Mouse (Mus musculus): ENCODE results near the gene Sox5. TPM values are rescaled to one million over a fixed set of nuclear protein-coding genes. Genes with fewer than 3 reads are reported as not detected.

Sox5 gene
- total RNA-seq, 2 experiments from 2014 or later = 0.51 to 3.1 TPM

GRCm38 (mm10) chr6:144670433-144671167, 111.2 kb downstream of the Sox5 start:
- ATAC-seq (replicated peaks; ENCODE audit: low FRiP score, poor library complexity, severe bottlenecking) = no peak

DNA sequence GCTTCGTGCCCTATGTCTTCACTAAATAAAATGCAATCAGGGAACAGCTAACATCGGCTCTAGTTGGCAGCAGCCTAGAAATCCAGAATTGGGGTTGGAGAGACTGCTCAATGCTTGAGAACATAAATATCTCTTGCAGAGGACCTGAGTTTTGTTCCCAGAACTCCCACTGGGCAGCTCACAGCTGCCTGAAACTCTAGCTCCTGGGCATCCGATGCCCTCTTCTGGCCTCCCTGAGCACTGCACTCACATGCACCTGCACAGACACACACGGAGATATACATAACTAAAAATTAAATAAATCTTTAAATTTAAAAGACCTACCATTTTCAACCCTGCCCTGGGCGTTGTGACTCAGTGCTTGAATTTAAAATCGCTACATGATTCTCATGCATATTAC, 115.2 kb downstream of the Sox5 start:
- no peak for ATAC-seq (replicated peaks; ENCODE audit: low FRiP score, poor library complexity, severe bottlenecking)

- no peak for ATAC-seq (replicated peaks; ENCODE audit: low FRiP score, poor library complexity, severe bottlenecking)
Observed at GRCm38 (mm10) chr6:144664765-144665164, 117.0 kb downstream of the Sox5 start.

DNA sequence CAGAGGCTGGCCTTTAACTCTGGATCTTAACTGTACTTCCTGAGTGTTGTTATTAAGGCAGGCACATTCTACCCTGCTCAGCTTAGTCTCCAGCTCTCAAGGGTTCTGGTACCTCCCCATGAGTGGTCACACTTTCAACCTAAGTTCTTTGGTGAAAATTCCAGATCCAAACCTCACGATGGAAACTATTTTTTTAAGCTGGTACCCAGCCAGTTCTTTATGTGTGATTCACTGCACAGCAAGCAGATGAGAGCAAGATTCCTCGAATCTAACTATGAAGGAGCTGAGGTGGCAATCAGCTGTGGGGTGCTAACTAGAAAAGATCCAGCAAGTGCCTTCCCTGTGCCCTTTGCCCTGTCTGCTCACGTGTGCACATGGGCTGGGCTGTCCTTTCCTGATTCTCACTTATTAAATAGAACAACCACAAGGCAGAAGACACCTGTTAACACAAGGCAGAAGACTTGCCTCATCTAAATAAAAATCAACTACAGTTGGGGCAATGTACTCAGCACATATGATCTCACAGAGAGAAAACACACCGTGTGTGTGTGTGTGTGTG, 118.2 kb downstream of the Sox5 start:
- ATAC-seq (replicated peaks; ENCODE audit: low FRiP score, poor library complexity, severe bottlenecking) = no peak

DNA sequence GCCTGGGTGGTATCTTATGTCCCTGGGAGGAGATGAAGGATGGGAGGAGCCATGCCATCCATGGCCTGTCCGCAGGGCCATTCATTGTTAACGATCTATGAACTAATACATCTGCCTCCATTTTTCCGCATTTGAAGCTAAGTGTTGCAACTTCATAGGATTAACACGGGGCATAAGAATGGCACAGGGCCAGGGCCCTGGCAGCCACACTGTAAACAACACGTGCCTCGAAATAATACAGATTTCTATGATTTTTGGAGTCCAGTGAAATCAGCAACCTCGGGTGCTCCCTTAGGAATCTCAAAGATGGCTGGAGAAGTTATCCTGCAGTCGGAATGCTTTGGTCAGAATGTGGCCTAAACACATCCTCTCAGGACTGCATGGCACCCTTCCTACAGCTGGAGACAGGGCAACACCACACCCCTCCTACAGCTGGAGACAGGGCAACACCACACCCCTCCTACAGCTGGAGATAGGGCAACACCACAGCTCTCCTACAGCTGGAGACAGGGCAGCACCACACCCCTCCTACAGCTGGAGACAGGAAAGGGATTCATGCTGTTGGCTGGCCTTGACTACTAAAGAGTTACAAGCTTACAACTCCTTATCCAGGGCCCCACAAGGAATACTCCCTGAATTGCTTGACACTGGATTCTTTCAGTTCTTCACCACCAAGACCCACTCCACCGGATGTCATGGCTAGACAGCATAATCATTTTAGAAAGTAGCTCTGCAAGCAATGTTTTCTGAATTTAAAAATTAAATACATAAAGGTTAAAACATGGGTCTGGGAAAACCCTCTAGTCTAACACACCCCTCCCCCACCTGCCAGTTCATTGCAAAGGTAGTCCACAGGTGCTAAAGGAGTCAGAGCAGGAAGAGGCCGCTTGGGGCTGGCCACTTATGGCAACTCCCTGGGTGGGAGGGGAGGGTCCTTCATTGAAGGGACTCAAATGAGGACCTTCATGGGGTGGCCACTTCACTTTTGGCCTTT, 122.4 kb downstream of the Sox5 start:
- no peak for ATAC-seq (replicated peaks; ENCODE audit: low FRiP score, poor library complexity, severe bottlenecking)

- no peak for ATAC-seq (replicated peaks; ENCODE audit: low FRiP score, poor library complexity, severe bottlenecking)
Observed at GRCm38 (mm10) chr6:144652876-144653275, 128.9 kb downstream of the Sox5 start.

DNA sequence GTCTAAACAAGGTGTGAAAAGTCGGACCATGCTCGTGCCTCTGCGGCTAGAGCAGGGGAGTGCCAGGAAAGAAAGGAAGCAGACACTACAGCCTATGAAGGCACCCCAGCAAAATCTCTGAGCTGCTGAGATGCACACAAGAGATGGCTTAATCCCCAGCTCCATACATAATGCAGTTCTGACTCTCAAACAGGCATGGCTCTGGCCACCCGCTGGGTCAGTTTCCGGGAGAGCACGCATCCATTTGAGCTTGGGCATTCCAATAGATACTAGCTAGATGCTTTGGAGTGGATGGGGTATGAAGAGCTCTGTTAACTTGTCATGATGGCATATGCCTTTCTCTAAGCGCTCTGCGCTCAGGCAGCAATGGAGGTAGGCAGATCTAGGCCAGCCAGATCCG, 132.9 kb downstream of the Sox5 start:
- no peak for ATAC-seq (replicated peaks; ENCODE audit: low FRiP score, poor library complexity, severe bottlenecking)

DNA sequence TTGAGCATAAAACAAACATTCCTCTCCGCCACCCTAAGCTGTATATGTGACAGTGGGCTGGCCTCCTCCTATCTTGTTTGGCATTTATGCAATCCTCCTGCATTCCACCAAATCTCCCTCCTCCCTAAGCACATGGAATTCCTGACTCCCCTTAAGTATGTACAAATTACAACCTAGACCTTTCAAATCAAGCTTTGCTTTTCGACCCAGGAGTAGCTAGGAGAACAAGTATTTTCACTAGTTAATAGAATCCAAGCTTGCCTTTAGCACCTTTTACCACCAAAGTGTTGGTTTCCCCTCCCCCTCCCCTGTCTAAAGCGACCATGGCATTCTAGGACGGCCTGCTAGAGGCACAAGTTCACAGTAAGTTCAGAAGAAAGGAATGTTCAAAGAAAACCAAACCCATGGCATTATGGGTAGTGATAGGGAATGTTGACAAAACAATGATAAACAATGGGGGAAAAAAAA, 133.6 kb downstream of the Sox5 start:
- ATAC-seq (replicated peaks; ENCODE audit: low FRiP score, poor library complexity, severe bottlenecking) = no peak

DNA sequence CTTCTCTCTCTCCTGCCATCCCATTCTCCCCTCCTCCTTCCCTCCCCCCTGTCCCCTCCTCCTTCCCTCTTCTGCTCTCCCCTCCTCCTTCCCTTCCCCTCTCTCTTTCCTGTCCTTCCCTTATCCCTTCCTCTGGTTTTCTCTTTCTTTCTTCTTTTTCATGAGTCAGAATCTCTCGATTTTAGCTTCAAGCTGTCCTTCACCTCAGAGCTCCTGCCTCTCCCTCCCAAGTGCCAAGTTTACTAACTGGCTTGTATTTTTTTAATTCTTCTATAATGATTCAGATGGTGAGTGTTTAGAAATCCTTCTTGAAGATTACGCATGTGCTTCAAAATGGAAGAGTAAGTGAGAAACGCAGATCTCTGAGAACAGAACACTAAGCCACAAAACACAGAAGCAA, 135.4 kb downstream of the Sox5 start:
- ATAC-seq (replicated peaks; ENCODE audit: low FRiP score, poor library complexity, severe bottlenecking) = no peak

DNA sequence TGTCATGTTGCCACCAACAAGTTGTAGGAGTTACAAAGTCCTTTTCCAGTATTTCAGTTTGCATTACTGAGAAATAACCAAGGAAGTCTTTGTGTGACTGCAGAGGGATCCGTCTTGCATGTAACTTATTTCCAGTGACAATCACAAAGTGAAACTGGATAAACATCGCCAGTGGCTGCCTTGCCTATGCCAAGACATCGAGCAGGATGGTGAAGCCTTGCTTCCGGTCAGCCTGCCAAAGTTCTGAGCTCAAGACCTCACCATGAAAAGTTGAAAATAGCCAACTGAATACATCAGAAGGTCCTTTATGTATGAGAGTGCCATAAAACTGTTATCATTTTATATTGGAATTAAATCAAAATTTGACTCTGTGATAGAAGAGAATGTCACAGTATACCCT, 136.0 kb downstream of the Sox5 start:
- ATAC-seq (replicated peaks; ENCODE audit: low FRiP score, poor library complexity, severe bottlenecking) = no peak

GRCm38 (mm10) chr6:144644711-144645110, 137.1 kb downstream of the Sox5 start:
- ATAC-seq (replicated peaks; ENCODE audit: low FRiP score, poor library complexity, severe bottlenecking) = no peak; the same call in 1 of the 2 replicates

GRCm38 (mm10) chr6:144643601-144644000, 138.2 kb downstream of the Sox5 start:
- ATAC-seq (replicated peaks; ENCODE audit: low FRiP score, poor library complexity, severe bottlenecking) = no peak

DNA sequence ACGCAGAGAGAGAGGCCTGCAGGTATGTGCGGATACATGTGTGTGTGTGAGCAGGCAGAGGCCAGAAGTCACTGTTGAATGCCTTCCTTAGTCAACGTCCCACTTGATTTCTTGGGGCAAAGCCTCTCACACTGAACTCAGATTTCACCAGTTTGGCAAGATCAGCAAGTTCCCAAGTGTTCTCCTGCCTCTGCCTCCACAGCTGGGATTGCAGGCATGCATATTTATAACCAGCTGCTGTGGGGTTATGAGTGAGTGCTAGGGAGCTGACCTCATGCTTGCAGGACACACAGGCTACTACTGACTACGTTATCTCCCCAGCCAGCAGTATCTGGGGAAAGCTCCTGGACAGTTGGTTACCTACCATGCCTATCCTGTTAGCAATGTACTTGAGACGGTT, 139.9 kb downstream of the Sox5 start:
- no peak for ATAC-seq (replicated peaks; ENCODE audit: low FRiP score, poor library complexity, severe bottlenecking)

GRCm38 (mm10) chr6:144640591-144640990, 141.2 kb downstream of the Sox5 start:
- no peak for ATAC-seq (replicated peaks; ENCODE audit: low FRiP score, poor library complexity, severe bottlenecking)

DNA sequence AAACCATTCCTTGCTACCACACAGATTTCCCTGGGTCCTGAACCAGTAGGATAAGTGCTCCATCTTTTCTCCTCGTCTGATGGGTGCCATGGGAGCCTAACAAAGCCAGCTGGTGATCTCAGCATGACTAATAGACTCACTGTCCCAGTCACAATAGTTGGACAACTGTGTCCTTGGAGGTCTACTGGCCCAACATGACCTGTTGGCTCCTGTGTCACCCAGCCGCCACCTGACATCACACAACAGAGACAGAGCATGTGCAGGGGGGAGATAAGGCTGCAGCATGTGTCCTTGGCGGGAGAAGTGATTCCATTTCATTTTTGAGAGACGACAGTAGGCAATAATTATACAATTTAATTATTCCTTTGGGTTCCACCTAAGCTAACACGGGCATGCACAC, 143.2 kb downstream of the Sox5 start:
- no peak for ATAC-seq (replicated peaks; ENCODE audit: low FRiP score, poor library complexity, severe bottlenecking)

DNA sequence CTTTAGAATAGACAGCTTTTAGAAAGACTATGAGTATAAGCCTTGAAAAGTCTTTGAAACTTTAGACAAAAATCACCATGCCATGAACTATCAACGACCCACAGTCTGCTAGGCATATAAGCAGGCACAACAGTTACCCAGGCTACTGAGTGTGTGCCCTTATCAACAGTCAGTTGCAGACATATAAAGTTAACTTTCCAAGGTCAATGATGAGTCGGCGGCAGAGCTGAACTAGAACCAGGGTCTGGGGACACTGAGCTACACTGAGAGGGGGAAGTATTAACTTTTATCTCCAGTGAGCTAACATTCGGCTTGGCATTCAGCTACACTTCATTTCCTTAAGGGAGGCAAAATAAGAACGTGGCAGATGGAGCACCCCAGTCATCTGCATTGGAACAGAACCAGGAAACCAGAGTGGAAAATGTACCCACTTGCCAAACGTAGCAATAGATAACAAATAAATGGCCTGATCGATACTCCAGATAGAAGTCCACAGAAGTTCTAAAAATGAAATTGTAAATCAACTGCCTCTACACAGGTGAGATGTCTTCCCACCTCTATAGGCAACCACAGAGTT, 154.2 kb downstream of the Sox5 start:
- ATAC-seq (replicated peaks; ENCODE audit: low FRiP score, poor library complexity, severe bottlenecking) = no peak

DNA sequence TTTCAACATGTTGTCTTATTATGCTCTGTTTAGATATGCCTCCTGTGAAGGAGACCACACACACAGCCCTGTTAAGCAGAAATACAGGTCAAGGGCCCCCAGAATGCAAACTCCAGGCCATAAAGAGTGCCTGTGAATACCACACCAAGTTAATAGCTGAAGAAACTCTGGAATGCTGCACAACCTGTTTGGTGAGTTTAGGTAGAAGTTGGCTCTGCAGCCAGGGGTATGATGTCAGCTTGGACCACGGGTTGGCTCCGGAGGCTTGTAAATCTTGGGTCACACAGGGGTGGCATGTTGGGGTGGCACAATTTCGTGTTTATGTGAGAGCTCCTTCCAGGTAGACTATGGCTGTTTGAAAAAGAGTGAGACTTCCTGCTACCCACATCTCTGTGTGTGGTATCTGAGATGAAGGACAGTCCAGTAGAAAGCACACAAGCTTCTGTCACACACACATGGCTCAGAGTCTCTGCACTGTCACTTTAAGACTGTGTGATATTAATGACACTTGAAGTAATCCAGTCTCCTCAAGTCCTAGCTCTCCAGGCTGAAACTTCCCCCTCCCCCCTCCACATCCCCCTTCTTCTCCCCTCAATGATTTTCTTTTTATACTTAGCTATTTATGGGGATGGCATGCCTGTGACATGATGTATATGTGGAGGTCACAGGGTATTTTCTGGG, 160.5 kb downstream of the Sox5 start:
- no peak for ATAC-seq (replicated peaks; ENCODE audit: low FRiP score, poor library complexity, severe bottlenecking)

GRCm38 (mm10) chr6:144611383-144611791, 170.4 kb downstream of the Sox5 start:
- no peak for ATAC-seq (replicated peaks; ENCODE audit: low FRiP score, poor library complexity, severe bottlenecking)

DNA sequence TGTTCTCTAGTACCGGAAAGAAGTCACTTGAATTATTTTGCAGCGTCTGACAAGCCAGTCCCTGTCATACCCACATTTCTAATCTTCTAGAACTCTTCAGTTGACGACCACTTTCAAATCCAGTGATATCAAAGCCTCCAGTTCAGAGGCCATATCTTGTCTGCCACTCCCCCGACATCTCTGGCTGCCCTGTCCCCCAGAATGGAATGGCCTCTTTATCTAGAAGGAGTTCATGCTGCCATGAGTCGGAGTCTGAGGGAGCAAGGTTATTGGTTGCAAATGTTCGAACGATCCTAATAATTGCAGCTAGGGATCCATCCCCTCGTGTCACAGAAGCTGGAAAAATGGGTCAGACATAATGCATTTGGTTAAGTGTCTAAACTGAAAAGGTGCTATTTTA, 170.9 kb downstream of the Sox5 start:
- ATAC-seq (replicated peaks; ENCODE audit: low FRiP score, poor library complexity, severe bottlenecking) = no peak

GRCm38 (mm10) chr6:144602883-144603282, 178.9 kb downstream of the Sox5 start:
- ATAC-seq (replicated peaks; ENCODE audit: low FRiP score, poor library complexity, severe bottlenecking) = no peak

Data from erythroblast, adult 5-6 weeks (primary cell).